Mouse (Mus musculus) mouse trophoblast stem cell (cell line): ENCODE measurements around the gene Ufc1.

Experiments used
- in situ Hi-C, 2 experiments: fragments of 300-500 bp; cut with MseI, MboI; formaldehyde crosslinking; loops; 2 replicates in 1 of 2; 3 replicates in 1 of 2; pipeline ENCODE4 v1.15.1; 2025

The Ufc1 gene

DNA sequence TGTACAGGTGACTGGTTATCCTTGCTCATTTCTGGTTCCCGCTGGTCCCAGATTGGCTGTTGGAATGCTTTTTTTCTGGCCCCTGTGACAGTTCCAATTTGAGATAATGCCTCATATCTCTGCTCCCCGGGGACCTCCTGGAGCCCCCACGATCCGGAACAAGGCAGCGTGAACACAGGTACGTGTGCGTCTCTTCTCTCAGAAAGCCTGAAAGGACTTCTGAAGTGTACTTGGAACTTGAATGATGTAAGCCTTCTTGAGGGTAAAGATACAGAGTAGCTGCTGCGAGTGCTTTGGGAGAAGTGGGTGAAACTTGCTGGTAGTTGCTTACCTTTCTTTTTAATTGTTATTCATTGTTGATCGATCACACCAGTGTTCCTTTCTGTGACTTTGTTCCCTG, 23.6 kb downstream of the Ufc1 start:
- in situ Hi-C loops: no loop called here

DNA sequence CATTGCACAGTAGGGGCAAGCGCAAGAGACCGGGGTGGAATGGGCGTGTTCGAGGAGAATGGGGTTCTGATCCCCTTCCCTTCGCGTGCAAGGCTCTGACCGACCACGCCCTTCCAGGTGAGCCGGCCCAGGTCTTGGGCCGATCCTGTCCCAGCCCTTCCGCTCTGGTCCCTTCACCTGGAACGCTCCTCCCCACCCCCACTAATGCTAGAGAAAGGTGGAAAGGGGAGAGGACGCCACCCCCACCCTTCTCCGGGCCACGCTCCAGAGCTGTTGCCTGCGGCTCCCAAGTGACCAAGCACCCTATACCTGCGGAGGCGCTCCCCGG, 24.3 kb downstream of the Ufc1 start:
- in situ Hi-C loops: no loop called here

DNA sequence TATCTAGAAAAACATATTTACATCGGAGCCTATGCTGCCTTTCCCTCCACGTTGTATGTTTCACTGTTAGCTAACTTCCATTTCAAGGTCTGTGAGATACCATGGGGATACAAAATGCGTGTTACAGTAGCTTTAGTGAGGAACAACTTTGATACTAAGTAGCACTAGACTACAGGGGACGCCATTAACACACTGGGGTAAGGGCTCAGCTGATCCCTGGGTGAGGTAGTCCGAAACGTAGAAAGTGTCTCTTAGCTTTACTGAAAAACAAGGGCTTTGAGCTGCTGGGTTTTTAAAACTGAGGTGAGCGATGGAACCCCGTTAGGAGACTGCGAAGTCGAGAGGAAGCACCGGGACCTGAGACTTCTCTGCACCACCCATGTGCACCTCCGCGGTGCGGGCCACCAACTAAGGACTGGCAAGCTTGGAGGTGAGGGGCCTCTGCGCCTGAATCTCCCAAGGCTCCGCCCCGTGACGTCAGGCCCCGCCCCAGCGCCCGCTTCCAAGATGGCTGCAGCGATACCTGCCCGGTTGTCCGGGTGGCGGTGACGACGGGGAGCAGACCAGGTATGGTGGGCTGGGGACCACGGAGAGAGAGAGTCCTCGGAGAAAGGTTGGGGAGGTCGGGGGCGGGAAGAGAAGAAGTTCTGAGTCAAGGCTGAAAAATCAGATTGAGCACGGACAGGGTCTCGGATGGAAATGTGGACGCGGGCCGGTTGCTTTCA, 24.8 kb downstream of the Ufc1 start, which contains the start of gene B4galt3:
B4galt3 (plus strand) TSS at position 481 of the 725 bp plus-strand sequence.
- in situ Hi-C loops: no loop called here

DNA sequence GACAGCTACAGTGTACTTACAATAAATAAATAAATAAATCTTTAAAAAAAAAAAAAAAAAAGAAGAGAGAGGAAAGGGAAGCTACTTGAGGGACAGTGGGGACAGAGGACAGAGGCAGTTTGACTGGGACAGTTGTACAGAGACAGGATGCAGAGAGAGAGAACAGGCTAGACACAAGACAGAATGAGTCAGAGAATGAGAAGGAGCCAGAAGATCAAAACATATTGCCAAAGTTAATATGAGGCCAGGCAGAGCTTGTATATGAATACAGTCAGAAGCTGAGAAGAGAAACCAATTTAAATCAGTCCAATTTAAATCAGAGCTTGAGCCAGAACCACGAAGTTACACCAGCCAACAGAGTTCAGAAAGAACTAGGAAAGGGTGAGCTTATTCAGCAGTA, 26.5 kb downstream of the Ufc1 start:
- in situ Hi-C loops: no loop called here

DNA sequence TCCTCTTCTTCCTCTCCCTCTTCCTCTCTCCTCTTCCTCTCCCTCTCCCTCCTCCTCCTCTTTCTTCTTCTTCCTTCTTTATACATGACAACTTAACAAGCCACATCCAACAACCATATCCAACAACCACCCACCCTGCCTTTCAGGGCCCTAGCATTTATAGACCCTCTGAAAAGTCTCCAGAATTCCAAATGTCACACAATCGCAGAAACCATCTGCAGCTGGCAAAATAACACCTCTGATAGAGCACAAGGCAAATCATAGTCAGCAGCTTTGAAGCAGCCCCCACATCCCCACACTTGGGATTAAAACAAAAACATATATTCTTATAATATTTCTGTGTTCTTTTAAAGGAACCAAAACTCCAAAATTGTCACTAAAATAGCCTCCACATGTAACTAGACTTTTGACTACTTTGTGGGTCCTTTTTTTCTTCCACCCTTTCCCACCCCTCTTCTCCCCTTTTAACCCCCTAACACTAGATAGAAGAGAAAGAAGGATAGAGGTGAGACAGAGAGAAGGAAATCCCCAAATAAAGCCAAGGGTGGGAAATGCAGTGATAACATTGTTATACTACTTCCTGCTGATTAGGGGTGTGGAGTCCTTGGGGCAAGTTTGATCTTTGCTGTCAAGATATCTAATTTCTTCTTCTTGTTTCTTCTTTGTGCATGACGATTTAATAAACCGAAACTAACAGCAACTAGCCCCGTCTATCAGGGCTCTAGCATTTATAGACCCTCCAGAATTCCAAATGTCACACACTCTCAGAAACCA, 28.7 kb downstream of the Ufc1 start:
- in situ Hi-C loops: no loop called here

DNA sequence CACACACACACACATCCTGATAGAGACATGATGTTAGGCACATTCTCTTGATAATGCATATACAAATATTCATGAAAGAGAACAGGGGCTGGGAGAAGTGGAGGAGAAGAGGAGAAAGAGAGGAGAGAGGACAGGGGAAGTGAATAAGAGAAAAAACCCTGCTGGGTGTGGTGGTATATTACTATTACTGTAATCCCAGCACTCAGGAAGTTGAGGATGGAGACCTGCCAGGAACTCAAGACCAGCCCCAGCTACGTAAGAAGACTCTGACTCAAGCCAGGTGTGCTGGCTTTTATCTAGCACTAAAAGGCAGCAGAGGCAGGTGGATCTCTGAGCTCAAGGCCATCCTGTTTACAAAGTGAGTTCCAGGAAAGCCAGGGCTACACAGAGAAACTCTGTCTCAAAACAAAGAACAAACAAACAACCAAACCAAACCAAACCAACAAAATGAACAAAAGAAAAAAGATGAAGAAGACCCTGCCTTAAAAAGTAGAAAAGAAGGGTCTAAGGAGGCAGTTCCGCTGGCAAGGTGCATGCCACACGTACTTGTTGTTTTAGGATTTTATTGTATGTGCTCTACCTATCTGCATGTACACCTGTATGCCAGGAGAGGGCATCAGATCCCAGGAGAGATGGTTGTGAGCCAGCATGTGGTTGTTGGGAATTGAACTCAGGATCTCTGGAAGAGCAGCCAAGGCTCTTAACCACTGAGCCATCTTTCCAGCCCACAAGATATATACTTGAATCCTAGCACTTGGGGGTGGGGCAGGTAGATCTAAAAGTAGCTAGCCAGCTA, 31.0 kb downstream of the Ufc1 start:
- in situ Hi-C loops: no loop called here

DNA sequence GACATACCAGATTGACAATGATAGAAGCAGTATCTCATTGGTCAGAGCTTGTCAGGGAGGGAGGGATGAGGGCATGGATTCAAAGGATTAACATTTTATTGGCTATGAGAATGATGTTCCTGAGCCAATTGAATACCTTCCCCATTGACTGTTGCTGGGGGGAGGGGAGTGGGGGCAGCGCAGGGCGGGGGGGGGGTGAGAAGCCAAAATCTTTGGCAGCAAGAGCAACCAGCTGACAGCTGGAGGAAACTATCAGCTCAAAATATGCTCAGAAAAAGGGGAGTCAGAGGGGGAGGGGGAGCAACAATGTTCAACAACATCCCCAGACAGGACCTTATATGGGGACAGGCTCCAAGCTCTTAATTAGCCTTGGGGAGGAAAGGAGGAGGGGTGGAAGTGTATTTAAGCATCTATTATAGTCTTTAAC, 31.6 kb downstream of the Ufc1 start:
- in situ Hi-C loops: no loop called here

DNA sequence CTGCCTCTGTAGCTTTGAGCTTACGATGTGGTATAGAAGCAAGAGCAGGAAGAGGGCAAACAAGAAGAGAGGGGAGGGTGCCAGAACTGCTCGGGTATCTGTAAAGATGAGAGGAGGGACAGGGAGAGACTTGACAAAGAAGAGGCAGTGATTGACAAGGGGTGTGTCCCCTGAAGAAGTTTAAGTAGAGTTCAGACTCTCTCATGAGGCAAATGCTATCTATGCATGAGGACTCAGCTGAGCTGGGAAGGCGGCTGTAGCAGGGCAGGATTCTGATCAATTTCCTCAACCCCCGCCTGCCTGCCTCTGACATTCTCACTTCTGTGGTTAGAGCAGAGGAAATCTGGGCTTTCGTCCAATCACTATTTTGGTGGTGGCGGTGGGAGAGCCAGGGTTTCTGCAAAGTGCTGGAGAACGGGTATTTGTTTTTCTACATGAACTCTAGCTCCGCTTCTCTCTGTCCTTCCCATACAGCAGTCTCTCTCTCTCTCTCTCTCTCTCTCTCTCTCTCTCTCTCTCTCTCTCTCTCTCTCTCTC, 32.2 kb downstream of the Ufc1 start:
- in situ Hi-C loops: no loop called here

DNA sequence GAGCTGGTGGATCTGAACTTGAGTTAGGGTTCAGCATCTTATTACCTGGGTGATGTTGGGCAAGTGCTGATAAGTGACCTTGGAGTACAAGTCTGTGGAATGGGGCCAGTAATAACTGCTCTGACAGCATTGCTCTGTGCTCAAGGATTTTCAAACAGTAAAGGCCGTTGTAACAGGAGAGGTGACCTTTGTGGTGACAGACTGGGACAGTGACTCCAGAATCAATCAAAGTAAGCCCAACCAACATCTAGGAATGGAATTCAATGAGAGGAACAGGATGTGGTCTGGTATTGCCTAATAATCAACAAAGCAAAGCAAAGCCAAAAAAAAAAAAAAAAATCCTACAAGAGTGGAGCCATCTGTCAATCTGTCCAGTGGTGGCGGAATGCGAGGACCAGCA, 34.5 kb downstream of the Ufc1 start:
- in situ Hi-C loops: no loop called here

DNA sequence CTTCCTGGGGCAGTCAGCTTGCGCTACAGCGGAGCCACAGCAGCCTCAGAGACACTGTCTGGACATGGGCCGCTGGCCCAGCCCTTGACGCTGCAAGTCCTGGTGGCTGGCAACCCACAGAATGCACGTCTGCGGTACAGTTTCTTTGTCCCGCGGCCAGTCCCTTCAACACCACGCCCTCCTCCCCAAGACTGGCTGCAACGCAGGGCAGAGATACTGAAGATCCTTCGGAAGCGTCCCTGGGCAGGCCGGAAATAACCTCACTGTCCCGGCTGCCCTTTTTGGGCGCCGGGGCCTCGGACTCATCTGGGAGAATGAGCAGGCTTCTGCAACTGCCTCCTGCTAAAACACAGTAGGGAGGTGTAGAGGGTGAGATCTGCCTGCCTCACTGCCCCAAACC, 35.9 kb downstream of the Ufc1 start:
- in situ Hi-C loops: loop anchor here in 1 of 2 experiments (10.0 kb wide), 1 partner anchor 144 kb away; the partner anchor contains the start of gene Cfap126

DNA sequence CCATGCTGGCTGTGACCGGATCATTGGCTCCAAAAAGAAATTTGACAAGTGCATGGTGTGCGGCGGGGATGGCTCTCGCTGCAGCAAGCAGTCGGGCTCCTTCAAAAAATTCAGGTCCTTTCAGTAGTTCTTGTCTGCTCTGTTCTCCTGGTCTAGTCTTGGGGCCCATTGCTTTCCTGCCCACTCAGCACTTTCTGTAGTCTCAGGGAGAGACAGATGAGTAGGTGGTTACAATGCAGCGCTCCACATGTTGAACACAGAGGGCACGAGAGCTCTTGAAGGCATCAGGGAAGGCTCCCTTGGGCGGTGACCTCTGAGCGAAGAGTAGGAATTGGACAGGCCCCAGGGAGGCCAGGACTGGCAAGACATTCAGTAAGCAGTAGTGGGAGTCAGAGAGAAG, 37.0 kb downstream of the Ufc1 start:
- in situ Hi-C loops: loop anchor here in 1 of 2 experiments (10.0 kb wide), 1 partner anchor 143 kb away; the partner anchor contains the start of gene Cfap126

DNA sequence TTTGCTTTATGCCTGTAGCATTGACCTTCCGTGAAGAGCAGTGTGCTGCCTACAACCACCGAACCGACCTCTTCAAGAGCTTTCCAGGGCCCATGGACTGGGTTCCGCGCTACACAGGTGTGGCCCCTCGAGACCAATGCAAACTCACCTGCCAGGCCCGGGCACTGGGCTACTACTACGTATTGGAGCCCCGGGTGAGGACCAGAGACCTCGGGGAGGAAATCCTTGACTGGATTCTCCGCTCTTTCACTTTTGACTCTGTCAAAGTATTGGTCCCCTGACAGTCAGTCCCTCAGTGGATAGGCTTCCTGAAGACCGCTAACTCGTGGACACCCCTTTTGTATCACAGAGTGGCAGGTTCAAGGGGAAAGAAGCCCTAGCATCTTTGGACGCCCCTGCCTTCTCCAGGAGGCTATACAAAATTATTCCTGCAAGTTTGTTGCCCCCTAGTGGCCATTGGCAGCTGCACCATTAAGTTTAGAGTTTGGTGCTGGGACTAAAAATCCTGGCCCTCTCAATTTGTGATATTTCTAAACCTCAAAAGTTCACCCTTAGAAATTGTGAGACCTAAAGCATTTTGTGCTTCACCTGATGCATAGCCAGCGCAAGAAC, 37.8 kb downstream of the Ufc1 start:
- in situ Hi-C loops: loop anchor here in 1 of 2 experiments (10.0 kb wide), 1 partner anchor 142 kb away; the partner anchor contains the start of gene Cfap126

DNA sequence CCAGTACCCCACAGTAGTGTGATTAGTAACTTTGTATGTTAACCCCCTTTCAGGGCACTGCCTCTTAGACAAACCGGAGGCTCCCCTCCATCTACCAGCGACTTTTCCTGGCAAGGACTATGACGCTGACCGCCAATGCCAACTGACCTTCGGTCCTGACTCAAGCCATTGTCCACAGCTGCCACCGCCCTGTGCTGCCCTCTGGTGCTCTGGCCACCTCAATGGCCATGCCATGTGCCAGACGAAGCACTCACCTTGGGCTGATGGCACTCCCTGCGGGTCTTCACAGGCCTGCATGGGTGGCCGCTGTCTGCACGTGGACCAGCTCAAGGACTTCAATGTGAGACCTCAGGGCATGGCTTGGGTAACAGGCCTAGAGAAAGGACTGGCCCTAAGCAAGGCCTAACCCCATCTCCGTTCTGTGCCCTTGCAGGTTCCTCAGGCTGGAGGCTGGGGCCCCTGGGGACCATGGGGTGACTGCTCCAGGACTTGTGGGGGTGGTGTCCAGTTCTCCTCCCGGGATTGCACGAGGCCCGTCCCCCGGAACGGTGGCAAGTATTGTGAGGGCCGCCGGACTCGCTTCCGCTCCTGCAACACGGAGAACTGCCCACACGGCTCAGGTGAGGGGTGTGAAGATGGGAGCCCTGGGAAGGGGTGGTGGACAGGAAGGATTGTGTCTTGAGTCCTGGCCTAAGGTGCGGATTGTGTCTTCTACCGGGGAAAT, 38.6 kb downstream of the Ufc1 start:
- in situ Hi-C loops: loop anchor here in 1 of 2 experiments (10.0 kb wide), 1 partner anchor 141 kb away; the partner anchor contains the start of gene Cfap126

DNA sequence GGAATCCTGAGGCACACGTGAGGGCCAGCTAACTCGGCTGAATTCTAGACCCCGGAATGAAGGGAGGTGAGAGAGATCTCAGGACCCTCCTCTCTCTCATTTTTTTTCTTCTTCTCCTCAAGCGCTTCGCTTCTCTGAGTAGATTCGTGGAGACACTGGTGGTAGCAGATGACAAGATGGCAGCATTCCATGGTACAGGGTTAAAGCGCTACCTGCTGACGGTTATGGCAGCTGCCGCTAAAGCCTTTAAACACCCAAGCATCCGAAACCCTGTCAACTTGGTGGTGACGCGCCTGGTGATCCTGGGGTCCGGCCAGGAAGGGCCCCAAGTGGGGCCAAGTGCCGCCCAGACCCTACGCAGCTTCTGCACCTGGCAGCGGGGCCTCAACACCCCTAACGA, 42.4 kb downstream of the Ufc1 start:
- in situ Hi-C loops: loop anchor here in 1 of 2 experiments (10.0 kb wide), 1 partner anchor 138 kb away; the partner anchor contains the start of gene Cfap126

DNA sequence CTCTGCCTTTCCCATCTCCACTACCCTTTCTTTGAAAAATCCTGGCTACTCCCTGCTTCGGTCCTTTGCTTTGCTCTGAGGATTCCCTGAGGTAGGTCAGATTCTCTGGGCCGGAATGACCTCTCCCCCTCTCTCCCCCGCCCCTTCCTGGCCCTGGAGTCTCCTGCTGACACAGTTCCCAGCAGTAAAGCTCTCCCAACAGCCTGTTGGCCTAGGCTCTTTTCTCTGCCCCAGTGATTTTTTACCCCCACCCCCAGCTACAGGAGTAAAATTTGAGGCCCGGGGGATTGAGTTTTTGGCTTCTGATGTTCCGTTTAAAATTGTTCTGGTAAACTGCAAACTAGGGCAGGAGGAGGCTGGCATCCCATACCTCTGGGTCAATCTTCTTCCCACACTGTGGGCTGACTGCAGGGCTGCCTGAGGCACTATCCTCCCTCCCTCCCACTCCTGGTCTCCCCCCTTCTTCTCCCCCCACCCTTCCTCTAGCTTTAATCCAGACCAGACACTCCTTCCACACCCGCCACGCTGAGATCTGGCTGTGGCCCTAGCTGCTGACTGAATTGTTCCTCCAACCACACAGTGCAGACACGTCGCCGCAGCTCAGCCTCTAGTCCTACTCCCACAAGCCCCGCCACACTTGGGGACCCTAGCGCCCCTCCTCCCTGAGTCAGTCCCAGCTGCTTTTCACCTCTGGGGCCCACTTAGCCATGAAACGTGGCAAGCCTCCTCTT, 43.1 kb downstream of the Ufc1 start:
- in situ Hi-C loops: loop anchor here in 1 of 2 experiments (10.0 kb wide), 1 partner anchor 137 kb away; the partner anchor contains the start of gene Cfap126

DNA sequence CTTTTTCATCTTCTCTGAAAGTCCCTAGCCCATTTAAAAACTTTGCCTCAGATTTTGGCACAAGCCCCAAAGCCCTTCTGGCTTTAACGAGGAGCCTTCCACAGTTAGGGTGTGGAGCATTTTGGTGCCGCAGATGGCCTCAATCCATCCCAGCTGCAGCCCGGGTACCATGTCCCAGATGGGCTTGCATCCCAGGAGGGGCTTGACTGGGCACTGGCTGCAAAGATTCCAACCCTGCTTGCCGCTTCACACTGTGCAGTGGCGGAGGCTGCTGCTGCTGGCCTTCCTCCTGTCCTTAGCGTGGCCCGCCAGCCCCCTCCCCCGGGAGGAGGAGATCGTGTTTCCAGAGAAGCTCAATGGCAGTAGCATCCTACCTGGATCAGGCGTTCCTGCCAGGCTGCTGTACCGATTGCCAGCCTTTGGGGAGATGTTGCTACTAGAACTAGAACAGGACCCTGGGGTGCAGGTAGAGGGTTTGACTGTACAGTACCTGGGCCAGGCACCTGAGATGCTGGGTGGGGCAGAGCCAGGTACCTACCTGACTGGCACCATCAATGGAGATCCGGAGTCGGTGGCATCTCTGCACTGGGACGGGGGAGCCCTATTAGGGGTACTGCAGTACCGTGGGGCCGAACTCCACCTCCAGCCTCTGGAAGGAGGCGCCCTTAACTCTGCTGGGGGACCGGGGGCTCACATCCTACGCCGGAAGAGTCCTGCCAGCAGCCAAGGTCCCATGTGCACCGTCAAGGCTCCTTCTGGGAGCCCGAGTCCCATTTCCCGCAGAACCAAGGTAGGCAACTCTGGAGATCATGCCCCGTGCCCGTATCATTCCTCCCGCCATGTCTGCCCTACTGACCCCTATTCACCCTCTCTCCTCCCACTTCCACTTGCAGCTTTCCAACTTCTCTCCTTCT, 43.9 kb downstream of the Ufc1 start, which contains the start of gene Ndufs2:
Ndufs2 (minus strand) TSS at position 709 of the 914 bp plus-strand sequence.
- in situ Hi-C loops: loop anchor here in 1 of 2 experiments (10.0 kb wide), 1 partner anchor 136 kb away; the partner anchor contains the start of gene Cfap126

DNA sequence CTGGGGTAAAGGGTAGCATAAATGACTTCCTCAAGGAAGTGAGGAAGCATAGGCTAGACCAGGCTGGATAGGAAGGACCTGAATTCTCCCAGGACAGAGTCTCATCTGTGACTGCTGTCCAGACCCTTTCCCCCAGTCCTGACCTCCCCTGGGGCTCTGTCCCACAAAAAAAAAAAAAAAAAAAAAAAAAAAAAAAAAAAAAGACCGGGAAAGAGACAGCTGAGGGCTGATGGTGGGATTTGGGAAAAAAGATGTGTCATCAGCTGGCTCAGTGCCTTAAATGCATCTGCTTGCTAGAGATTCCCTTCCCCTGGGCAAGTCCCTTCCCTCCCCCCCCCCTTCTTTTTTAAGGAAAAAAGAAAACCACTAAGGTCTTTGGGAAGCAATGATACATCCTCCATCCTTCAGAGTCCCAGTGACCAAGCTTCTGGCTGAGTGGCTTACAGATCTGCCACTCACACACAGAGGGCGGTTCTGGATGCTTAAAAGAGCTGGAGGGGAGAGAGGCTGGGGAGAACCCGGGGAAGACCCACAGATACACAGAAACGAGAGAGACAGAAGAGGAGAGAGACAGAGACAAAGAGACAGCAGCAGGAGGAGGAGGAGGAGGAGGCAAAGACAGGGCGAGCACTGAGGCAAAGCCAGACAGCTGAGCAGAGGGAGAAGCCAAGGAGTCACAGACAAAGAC, 44.8 kb downstream of the Ufc1 start, which contains the start of gene Adamts4:
Adamts4 (plus strand) TSS at position 509 of the 688 bp plus-strand sequence.
- in situ Hi-C loops: loop anchor here in 1 of 2 experiments (10.0 kb wide), 1 partner anchor 135 kb away; the partner anchor contains the start of gene Cfap126
